Mouse (Mus musculus) brain, embryonic 18.5 days (tissue): Measurements from ENCODE around the gene Uqcc1.
"Not testable (repeated sequence)": the region's sequence is repeated elsewhere in the genome, so short reads cannot be mapped to it uniquely, and the experiment has no call there.

ENCODE experiments used
- DNase-seq: peaks from one replicate; pipeline ENCODE4 v3.0.0-alpha.2; 2012; ENCODE audit warnings: low read depth, low spot score

Gene Uqcc1

GRCm38 (mm10) chr2:155862573-155863300 is 67.4 kb downstream of the Uqcc1 start:
- DNase-seq, result peak; percentile 42

GRCm38 (mm10) chr2:155861581-155861980 is 68.5 kb downstream of the Uqcc1 start:
- DNase-seq, result no peak

DNA sequence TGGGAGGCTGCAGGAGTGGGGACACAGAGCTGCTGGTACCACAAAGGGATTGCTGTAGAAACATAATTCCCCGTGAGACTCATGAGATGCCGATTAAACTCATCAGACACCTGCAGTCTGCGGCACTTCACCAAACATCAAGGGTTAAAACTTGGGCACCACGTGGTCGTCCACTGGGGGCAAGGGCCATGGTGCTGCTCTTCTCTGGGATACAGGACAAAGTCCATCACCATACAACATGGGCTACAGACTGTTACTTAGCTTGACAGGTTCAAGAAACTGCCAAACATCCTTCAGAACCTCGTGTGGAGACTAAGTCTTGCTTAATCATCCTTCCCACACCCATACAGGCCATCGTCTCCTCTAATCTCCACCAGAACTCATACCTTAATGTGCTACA is 70.0 kb downstream of the Uqcc1 start:
- no peak for DNase-seq

GRCm38 (mm10) chr2:155852536-155852935 is 77.6 kb downstream of the Uqcc1 start:
- no peak for DNase-seq

GRCm38 (mm10) chr2:155850120-155850519 is 80.0 kb downstream of the Uqcc1 start:
- DNase-seq, result no peak

GRCm38 (mm10) chr2:155849464-155849863 is 80.6 kb downstream of the Uqcc1 start:
- no peak for DNase-seq

- DNase-seq, result no peak
Measured at GRCm38 (mm10) chr2:155848291-155848690, 81.8 kb downstream of the Uqcc1 start.

GRCm38 (mm10) chr2:155846930-155847329 is 83.2 kb downstream of the Uqcc1 start:
- no peak for DNase-seq

GRCm38 (mm10) chr2:155838961-155839360 is 91.1 kb downstream of the Uqcc1 start:
- DNase-seq, result no peak

DNA sequence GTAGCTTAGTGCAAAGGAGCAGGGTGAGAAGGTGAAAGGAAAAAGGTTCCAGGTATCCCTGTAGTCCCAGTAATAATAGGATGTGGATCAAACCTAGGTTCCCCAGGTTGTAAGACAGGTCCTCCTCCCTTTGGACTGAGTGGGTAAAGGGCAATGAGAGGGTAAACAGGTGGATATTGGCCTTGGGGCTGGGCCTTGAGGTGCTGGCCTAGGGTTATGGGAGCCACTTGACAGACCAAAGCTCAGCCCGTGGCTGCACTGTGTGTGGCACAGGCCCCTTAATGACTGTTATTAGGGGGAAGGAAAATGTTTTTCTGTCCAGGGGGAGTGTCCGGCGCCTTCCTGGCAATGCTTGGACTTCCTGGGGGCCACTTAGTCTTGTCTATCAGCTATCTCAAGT is 92.1 kb downstream of the Uqcc1 start:
- no peak for DNase-seq

DNA sequence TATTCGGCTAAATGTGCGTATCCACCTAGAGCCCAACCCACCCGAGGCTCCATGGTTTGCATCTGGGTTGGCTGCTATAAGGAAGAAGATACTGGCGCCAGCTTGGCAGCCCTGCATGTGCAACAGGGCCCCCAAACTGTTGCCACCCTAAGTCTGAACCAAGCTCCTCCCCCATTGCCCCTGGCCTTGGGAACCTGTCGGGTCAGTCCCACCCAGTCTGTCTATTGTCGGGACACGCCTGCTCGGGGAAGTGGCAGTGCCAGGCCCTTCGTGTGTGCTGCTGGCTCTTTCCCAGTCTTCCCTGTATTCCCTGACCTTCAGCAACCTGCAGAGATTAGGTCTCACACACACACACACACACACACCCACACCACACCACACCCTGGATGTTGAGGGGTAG is 95.4 kb downstream of the Uqcc1 start, which contains the start of gene Fam83c:
Gene Fam83c, minus strand, starts transcription at position 123 of the 400 bp plus-strand sequence.
- no peak for DNase-seq

DNA sequence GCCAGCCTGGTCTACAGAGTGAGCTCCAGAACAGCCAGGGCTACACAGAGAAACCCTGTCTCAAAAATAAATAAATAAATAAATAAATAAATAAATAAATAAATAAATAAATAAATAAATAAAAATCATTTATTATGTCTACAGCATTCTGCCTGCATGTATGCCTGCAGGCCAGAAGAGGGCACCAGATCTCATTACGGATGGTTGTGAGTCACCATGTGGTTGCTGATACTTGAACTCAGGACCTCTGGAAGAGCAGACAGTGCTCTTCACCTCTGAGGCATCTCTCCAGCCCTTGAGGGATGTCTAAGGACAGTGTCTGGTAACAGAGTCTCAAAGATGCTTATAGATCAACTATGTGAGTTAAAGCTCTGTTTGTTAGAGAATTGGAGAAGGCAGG is 98.0 kb downstream of the Uqcc1 start:
- DNase-seq, result not testable (repeated sequence)

- no peak for DNase-seq
Measured at GRCm38 (mm10) chr2:155831302-155831701, 98.8 kb downstream of the Uqcc1 start.

DNA sequence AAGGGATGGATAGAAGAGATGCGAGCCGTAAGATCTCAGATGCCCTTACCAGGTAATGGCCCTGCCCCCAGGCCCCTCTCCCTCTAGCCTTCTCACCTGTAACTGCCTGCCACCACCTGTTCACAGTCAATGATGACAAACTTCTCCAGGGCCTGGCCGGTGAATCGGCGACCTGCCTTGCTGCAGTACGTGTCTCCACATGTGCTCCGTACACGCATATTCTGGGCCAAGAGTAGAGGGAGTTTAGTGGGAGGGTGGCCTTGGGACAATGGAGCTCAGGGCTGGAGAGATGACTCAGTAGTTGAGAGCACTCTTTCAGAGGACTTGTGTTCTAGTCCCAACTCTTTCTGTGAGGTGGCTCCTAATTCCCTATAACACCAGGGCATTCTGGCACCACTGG is 99.3 kb downstream of the Uqcc1 start:
- no peak for DNase-seq

DNA sequence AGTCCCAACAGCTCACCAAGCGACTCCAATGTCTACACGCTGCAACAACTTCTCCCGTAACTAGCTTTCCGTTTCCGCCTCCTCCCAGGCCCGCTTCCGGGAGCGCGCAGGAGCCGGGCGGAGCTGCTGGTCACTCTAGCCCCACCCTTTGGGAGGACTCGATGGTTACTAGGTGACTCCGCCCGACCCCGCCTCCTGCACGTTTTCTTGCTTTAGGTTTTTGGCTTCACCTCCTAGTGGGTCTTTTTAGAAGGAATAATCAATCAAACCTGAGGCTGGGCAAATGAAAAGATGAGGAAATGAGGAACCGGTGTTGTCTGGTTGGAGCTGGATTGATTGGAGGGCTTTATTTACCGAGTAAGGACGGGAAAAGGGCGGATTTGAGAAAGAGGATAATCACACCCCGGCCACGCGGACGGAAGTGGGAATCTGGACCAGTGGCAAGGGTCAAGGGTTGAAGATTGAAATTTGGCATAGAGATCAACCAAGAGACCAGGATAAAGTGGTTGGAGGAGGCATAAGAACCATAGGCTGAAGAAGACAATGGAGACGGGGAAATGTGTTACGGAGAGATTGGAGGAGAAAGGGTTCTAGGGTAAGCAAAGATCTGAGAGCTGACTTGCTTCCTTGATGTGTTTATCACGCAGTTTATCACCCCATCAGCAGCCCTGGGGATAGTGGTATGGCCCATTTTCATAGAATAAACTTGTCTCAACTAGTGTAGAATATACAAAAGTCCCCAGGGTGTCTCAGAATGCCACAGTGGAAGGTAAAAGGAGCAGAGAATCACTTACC is 103.3 kb downstream of the Uqcc1 start, which contains the start of gene Eif6:
Gene Eif6, minus strand, starts transcription at position 296 of the 795 bp plus-strand sequence.
- peak; percentile 89 for DNase-seq

DNA sequence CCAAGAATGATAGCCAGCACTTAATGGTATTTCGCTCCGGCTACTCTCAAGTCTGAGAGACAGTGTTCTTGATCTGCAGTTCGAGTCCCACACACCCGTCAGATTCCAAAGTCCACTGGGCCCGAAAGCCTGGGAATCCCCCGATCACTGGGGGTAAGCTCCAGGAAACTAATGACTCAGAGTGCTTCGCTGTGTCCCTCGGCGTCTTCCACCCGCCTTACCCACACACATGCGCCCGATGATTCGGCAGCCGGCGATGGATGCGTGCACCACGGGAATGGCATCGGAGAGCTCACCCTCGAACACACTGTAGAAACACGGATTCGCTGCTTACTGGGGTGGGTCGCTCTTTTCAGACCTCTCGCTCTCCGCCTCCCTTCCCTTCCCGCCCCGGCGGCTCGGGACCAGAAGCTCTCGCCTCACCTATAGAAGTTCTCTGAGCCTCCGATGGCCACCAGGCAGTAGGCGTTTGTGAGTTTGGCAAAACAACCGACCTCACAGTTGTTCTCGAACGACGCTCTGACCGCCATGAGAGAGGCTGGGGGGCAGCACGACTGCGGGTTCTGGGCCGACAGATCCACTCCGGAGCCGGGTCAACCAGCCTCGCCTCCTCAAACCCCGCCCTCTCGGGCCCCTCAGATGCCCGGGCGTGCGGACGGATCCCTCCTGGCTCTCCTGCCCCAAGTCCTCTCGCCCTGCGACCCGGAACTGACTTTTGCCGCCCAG is 104.0 kb downstream of the Uqcc1 start:
- DNase-seq, result no peak

GRCm38 (mm10) chr2:155823722-155824121 is 106.4 kb downstream of the Uqcc1 start:
- no peak for DNase-seq

DNA sequence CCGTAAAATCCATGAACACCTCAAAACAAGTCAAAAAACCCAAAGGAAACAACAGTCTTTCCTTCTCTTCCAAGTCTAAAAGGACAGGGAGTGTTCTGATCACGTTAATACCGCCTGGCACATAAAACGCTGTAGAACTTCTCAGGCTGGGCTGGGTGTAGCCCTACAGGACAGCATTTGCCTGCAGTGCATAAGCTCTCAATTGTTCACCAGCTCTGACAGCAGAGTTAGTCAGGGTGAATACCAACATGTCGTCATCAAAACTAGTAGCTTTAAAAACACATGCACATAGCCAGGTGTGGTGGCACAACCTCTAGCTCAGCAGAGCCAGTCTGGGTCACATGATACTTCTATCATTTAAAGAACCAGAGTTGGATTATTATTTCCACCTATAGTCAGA is 109.3 kb downstream of the Uqcc1 start:
- DNase-seq, result no peak

DNA sequence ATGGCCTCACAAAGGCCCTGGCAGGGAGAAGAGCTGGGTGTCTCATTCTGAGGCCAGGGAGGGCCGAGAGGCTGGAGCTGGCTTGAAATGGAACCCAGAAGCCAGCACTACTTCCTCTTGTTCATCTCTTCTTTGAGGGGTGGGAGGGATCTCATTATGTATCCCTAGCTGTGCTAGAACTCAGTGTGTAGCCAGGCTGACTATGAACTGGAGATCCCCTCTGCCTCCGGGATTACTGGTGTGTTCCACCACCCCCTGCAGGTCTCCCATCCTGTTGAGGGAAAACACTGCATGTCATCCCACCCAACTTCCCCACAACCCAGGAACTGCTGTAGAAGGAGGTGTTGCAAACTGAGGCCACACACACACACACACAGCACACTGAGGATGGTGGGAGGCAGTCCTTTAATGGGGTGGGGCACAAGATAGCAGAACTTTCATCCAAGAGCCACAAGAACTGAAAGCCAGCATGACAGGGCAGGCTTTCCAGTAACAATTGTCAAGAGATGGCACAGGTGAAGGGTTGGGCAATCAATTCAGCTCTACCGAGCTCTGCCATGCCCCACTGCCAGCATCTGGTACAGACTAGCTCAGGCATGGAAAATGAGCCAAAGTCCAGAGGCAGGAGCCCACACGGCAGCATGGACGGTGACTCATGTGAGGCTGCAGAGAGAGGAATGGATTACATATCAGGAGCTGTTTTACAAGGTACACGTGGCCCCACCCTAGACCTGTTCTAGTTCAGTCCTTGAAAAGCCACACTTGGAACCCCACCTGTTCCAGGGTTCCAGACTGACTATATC is 110.5 kb downstream of the Uqcc1 start:
- no peak for DNase-seq

DNA sequence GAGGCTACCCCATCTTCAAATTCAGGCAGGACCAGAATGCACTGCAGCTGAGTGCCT is 110.9 kb downstream of the Uqcc1 start, which contains the start of gene BC029722:
Gene BC029722, minus strand, starts transcription at position 35 of the 57 bp plus-strand sequence.
- DNase-seq, result no peak

- peak; percentile 76 for DNase-seq
Measured at GRCm38 (mm10) chr2:155818596-155819391, 111.3 kb downstream of the Uqcc1 start.
